Mouse (Mus musculus) left cerebral cortex, postnatal 10 days (tissue): ENCODE results near the gene Edc3. TPM values are rescaled to one million over a fixed set of nuclear protein-coding genes. Genes with fewer than 3 reads are reported as not detected.
"Not testable (repeated sequence)": the region's sequence is repeated elsewhere in the genome, so short reads cannot be mapped to it uniquely, and the experiment has no call there.

ENCODE experiments used
- DNase-seq, 2 experiments: peaks; one replicate each; pipeline ENCODE4 v3.0.0; 2021 to 2022; ENCODE audit warnings: low spot score in 2 of 2, mixed read lengths in 1 of 2; ENCODE audit errors: extremely low spot score in 1 of 2
- intact Hi-C: fragments of 180-260 bp; cut with DNase I; formaldehyde crosslinking; loops from one replicate; pipeline ENCODE4 v1.15.1; 2025
- total RNA-seq, 2 experiments: library from RNA; stranded (reverse); gene quantifications; 2 replicates each; pipeline ENCODE4 v1.2.3; 2021

Edc3 gene
- total RNA-seq, 2 experiments from 2014 or later = 15.2 to 17.6 TPM

- intact Hi-C loops = no loop called here
Observed at GRCm38 (mm10) chr9:57696380-57697285, 11.7 kb upstream of the Edc3 start.

GRCm38 (mm10) chr9:57697380-57697779, 11.0 kb upstream of the Edc3 start:
- intact Hi-C loops = no loop called here
- no peak for DNase-seq

More at GRCm38 (mm10) chr9:57696380-57697285, 11.7 kb upstream of the Edc3 start:
- peak; percentile 75 to 83 for DNase-seq

GRCm38 (mm10) chr9:57698466-57699150, 9.7 kb upstream of the Edc3 start:
- intact Hi-C loops = no loop called here
- peak in 1 of 2 experiments; percentile 19 for DNase-seq

- intact Hi-C loops = loop anchor here (5.0 kb wide), 1 partner anchor 44 kb away; no protein-coding TSS in a partner anchor
- no peak for DNase-seq
Observed at GRCm38 (mm10) chr9:57706496-57706895, 1.8 kb upstream of the Edc3 start.

- DNase-seq = peak; percentile 23 to 71
- intact Hi-C loops = loop anchor here (5.0 kb wide), 1 partner anchor 46 kb away; no protein-coding TSS in a partner anchor
Observed at GRCm38 (mm10) chr9:57708720-57709274, 457 bp downstream of the Edc3 start.

- intact Hi-C loops, DNase-seq: not testable (repeated sequence)
Observed at GRCm38 (mm10) chr9:57710214-57710613, 1.9 kb downstream of the Edc3 start.

- no peak for DNase-seq
- intact Hi-C loops = no loop called here
Observed at GRCm38 (mm10) chr9:57712194-57712593, 3.9 kb downstream of the Edc3 start.

- intact Hi-C loops = no loop called here
- no peak for DNase-seq
Observed at GRCm38 (mm10) chr9:57718408-57718807, 10.1 kb downstream of the Edc3 start.

GRCm38 (mm10) chr9:57720736-57721135, 12.4 kb downstream of the Edc3 start:
- DNase-seq = no peak
- intact Hi-C loops = no loop called here

- DNase-seq = no peak
- intact Hi-C loops = no loop called here
Observed at GRCm38 (mm10) chr9:57722371-57722770, 14.0 kb downstream of the Edc3 start.

GRCm38 (mm10) chr9:57723315-57723715, 15.0 kb downstream of the Edc3 start:
- peak; percentile 60 to 66 for DNase-seq
- intact Hi-C loops = no loop called here

GRCm38 (mm10) chr9:57723796-57724195, 15.5 kb downstream of the Edc3 start:
- intact Hi-C loops = no loop called here
- DNase-seq = no peak

GRCm38 (mm10) chr9:57724701-57725100, 16.4 kb downstream of the Edc3 start:
- intact Hi-C loops = no loop called here
- DNase-seq = no peak

- intact Hi-C loops = no loop called here
- no peak for DNase-seq
Observed at GRCm38 (mm10) chr9:57728312-57728711, 20.0 kb downstream of the Edc3 start.

- no peak for DNase-seq
- intact Hi-C loops = no loop called here
Observed at GRCm38 (mm10) chr9:57733606-57734005, 25.3 kb downstream of the Edc3 start.

- intact Hi-C loops = no loop called here
Observed at GRCm38 (mm10) chr9:57739863-57740262, 31.5 kb downstream of the Edc3 start.

GRCm38 (mm10) chr9:57744462-57745091, 36.2 kb downstream of the Edc3 start:
- DNase-seq = no peak
- intact Hi-C loops = no loop called here

More at GRCm38 (mm10) chr9:57739863-57740262, 31.5 kb downstream of the Edc3 start:
- no peak for DNase-seq

GRCm38 (mm10) chr9:57747067-57747466, 38.7 kb downstream of the Edc3 start:
- no peak for DNase-seq
- intact Hi-C loops = no loop called here

- intact Hi-C loops = no loop called here
- peak in 1 of 2 experiments; percentile 36 for DNase-seq
Observed at GRCm38 (mm10) chr9:57748137-57748536, 39.8 kb downstream of the Edc3 start.
